Mouse (Mus musculus) liver, postnatal 0 days (tissue): ENCODE measurements around the gene Nisch.

Experiments used
- CTCF ChIP-seq: sonication (generic); IDR thresholded peaks from 2 replicates; pipeline ENCODE4 v1.5.1; 2016; ENCODE audit warnings: antibody characterized with exemption, low read depth
- EP300 ChIP-seq: IDR thresholded peaks from 2 replicates; pipeline ENCODE4 v1.6.1; 2016; ENCODE audit warnings: antibody characterized with exemption, low read depth, mild to moderate bottlenecking

GRCm38 (mm10) chr14:31138897-31139429 lies 77.8 kb downstream of the Nisch start:
- TF ChIP-seq CTCF (no peak), EP300 (no peak)
